Mouse (Mus musculus): Measurements from ENCODE around the gene Zglp1. TPM values are rescaled to one million over a fixed set of nuclear protein-coding genes. Genes with fewer than 3 reads are reported as not detected.

Gene Zglp1
- polyA plus RNA-seq, 1 experiment: 1.8 TPM

GRCm38 (mm10) chr9:21021363-21021762 lies 45.5 kb downstream of the Zglp1 start:
- TF ChIP-seq CTCF (IDR thresholded peaks at IDR 0.05; ENCODE audit: extremely low read depth, insufficient read depth, low read length) (no peak), POLR2A (IDR thresholded peaks at IDR 0.05; ENCODE audit: extremely low read depth, insufficient read depth, low read length) (no peak)
- H3K4me3 ChIP-seq (ENCODE audit: insufficient read depth, low read length): no peak overlapping the region
- H3K27ac ChIP-seq (ENCODE audit: insufficient read depth, low read length): no peak overlapping the region
- H3K4me1 ChIP-seq (ENCODE audit: control insufficient read depth, insufficient read depth, low read length): no peaks in the 10 kb centered on the region

DNA sequence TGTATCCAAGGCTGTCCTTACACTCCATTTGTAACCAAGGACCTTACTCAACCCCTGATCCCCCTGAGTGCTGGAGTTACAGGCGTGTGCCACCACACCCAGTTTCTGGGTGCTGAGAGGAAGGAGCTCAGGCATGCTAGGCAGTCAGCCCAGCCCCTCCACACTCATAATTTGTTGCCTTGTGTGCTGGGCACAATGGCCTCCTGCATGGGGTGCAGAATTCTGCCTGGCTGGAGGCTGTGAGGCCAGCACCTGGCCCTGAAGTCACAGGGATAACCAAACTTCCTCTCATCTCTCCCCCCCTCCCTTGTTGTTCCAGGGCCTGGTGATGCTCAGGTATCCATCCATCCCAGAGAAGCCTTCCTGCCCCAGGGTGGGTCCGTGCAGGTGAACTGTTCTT lies 48.3 kb downstream of the Zglp1 start:
- TF ChIP-seq POLR2A (IDR thresholded peaks at IDR 0.05; ENCODE audit: extremely low read depth, insufficient read depth, low read length): no peak
- TF ChIP-seq CTCF (IDR thresholded peaks at IDR 0.05; ENCODE audit: extremely low read depth, insufficient read depth, low read length): no peak
- H3K27ac ChIP-seq (ENCODE audit: insufficient read depth, low read length): no peak overlapping the region
- H3K4me1 ChIP-seq (ENCODE audit: control insufficient read depth, insufficient read depth, low read length): no peaks in the 10 kb centered on the region
- no peak overlapping the region for H3K4me3 ChIP-seq (ENCODE audit: insufficient read depth, low read length)

- no peaks in the 10 kb centered on the region for H3K4me1 ChIP-seq (ENCODE audit: control insufficient read depth, insufficient read depth, low read length)
- no peak overlapping the region for H3K4me3 ChIP-seq (ENCODE audit: insufficient read depth, low read length)
- H3K27ac ChIP-seq (ENCODE audit: insufficient read depth, low read length): no peak overlapping the region
- TF ChIP-seq CTCF (IDR thresholded peaks at IDR 0.05; ENCODE audit: extremely low read depth, insufficient read depth, low read length) (no peak), POLR2A (IDR thresholded peaks at IDR 0.05; ENCODE audit: extremely low read depth, insufficient read depth, low read length) (no peak)
Measured at GRCm38 (mm10) chr9:21017177-21017575, 49.7 kb downstream of the Zglp1 start.

DNA sequence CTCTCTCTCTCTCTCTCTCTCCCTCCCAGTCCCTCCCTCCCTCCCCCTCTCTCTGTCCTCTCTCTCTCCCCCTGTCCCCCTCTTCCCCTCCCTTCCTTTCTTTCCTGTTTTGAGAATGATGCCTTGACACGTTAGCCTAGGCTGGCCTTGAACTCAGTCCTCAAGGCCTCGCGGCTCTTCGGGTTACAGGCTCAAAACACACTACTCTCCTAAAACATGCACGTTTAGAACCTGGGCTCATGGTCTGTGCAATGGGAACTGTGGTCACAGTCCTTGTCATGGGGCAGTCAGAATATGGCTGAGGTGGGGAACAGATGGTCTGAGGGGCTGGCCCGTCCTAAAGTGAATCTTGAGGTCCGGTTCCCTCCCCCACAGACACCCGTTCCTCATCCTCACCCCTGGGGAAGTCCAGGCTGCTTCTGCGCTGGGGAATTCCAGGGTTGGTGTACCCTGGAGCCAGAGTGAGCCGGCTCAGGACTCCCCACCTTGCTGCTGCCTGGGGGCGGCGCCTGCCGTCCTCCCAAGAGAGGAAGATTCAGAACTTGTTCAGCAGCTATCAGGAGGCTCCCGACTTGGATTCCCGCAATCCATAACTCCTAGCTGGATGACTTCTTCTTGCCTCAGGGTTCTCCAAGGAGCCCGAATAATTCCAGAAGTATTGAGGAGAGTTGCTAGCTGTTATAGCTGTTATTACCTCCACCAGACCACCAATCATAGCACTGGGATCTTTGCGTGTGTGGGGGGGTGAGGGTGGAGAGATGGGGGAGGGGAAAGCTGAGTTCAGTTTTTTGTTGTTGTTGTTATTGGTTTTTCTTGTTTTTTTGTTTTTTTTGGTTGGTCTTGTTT lies 50.3 kb downstream of the Zglp1 start:
- H3K27ac ChIP-seq (ENCODE audit: insufficient read depth, low read length): no peak overlapping the region
- TF ChIP-seq CTCF (IDR thresholded peaks at IDR 0.05; ENCODE audit: extremely low read depth, insufficient read depth, low read length) (no peak), POLR2A (IDR thresholded peaks at IDR 0.05; ENCODE audit: extremely low read depth, insufficient read depth, low read length) (no peak)
- peak overlapping the region; percentile 16 for H3K4me3 ChIP-seq (ENCODE audit: insufficient read depth, low read length)
- H3K4me1 ChIP-seq (ENCODE audit: control insufficient read depth, insufficient read depth, low read length): no peaks in the 10 kb centered on the region

- H3K4me1 ChIP-seq (ENCODE audit: control insufficient read depth, insufficient read depth, low read length): no peaks in the 10 kb centered on the region
- no peak for TF ChIP-seq CTCF (IDR thresholded peaks at IDR 0.05; ENCODE audit: extremely low read depth, insufficient read depth, low read length)
- TF ChIP-seq POLR2A (IDR thresholded peaks at IDR 0.05; ENCODE audit: extremely low read depth, insufficient read depth, low read length): 0 out of 2 replicates have a peak, but pooled peaks have one; percentile 31
- H3K4me3 ChIP-seq (ENCODE audit: insufficient read depth, low read length): peak within 1 kb of the TSS; percentile 16
- no peak within 1 kb of the TSS for H3K27ac ChIP-seq (ENCODE audit: insufficient read depth, low read length)
Measured at GRCm38 (mm10) chr9:21015571-21016130, 51.2 kb downstream of the Zglp1 start, which contains the start of gene Icam1. TSS of gene Icam1 (plus strand) at chr9:21015985.

GRCm38 (mm10) chr9:21014691-21015570 lies 52.0 kb downstream of the Zglp1 start:
- no peaks in the 10 kb centered on the region for H3K4me1 ChIP-seq (ENCODE audit: control insufficient read depth, insufficient read depth, low read length)
- H3K4me3 ChIP-seq (ENCODE audit: insufficient read depth, low read length): peak overlapping the region; percentile 16; the same call in 1 of the 2 replicates
- no peak overlapping the region for H3K27ac ChIP-seq (ENCODE audit: insufficient read depth, low read length)
- TF ChIP-seq POLR2A (IDR thresholded peaks at IDR 0.05; ENCODE audit: extremely low read depth, insufficient read depth, low read length) (no peak), CTCF (IDR thresholded peaks at IDR 0.05; ENCODE audit: extremely low read depth, insufficient read depth, low read length) (no peak)

Other genes with a start within 250 kb of the Zglp1 start
- not detected in 2 replicates for gene Rdh8, start 248.6 kb downstream of the Zglp1 start, polyA plus RNA-seq (2012; rRNA removed)
- 237 and 256 TPM in 2 replicates for gene A230050P20Rik, start 198.5 kb downstream of the Zglp1 start, polyA plus RNA-seq (2012; rRNA removed)
- gene Angptl6, start 187.4 kb downstream of the Zglp1 start, polyA plus RNA-seq (2012; rRNA removed): 12.6 and 14.5 TPM in 2 replicates
- 41.7 and 43.4 TPM in 2 replicates for gene Ppan, start 178.9 kb downstream of the Zglp1 start, polyA plus RNA-seq (2012; rRNA removed)
- 114 and 115 TPM in 2 replicates for gene Eif3g, start 168.5 kb downstream of the Zglp1 start, polyA plus RNA-seq (2012; rRNA removed)
- gene Dnmt1, start 107.2 kb downstream of the Zglp1 start, polyA plus RNA-seq (2012; rRNA removed): 31.7 and 31.9 TPM in 2 replicates
- 1.4 and 1.5 TPM in 2 replicates for gene S1pr2, start 90.3 kb downstream of the Zglp1 start, polyA plus RNA-seq (2012; rRNA removed)
- gene Mrpl4, start 64.4 kb downstream of the Zglp1 start, polyA plus RNA-seq (2012; rRNA removed): 108 and 109 TPM in 2 replicates
- 2.8 and 3.6 TPM in 2 replicates for gene Icam1, start 51.1 kb downstream of the Zglp1 start, polyA plus RNA-seq (2012; rRNA removed)
- 1.7 and 2.3 TPM in 2 replicates for gene Icam4, start 37.7 kb downstream of the Zglp1 start, polyA plus RNA-seq (2012; rRNA removed)
- gene Icam5, start 35.0 kb downstream of the Zglp1 start, polyA plus RNA-seq (2012; rRNA removed): 176 and 200 TPM in 2 replicates
- 2.4 and 2.7 TPM in 2 replicates for gene Gm49373, start 6.0 kb upstream of the Zglp1 start, polyA plus RNA-seq (2012; rRNA removed)
- gene Fdx1l, start 6.5 kb upstream of the Zglp1 start, polyA plus RNA-seq (2012; rRNA removed): 157 and 160 TPM in 2 replicates
- 2.3 and 3.0 TPM in 2 replicates for gene Gm38431, start 24.9 kb upstream of the Zglp1 start, polyA plus RNA-seq (2012; rRNA removed)
- 24.3 and 26.1 TPM in 2 replicates for gene Raver1, start 24.9 kb upstream of the Zglp1 start, polyA plus RNA-seq (2012; rRNA removed)
- gene Tyk2, start 64.2 kb upstream of the Zglp1 start, polyA plus RNA-seq (2012; rRNA removed): 16.4 and 18.6 TPM in 2 replicates
- 158 and 168 TPM in 2 replicates for gene Cdc37, start 82.9 kb upstream of the Zglp1 start, polyA plus RNA-seq (2012; rRNA removed)
- gene Pde4a, start 98.6 kb upstream of the Zglp1 start, polyA plus RNA-seq (2012; rRNA removed): 77.0 and 80.1 TPM in 2 replicates
- gene Keap1, start 172.3 kb upstream of the Zglp1 start, polyA plus RNA-seq (2012; rRNA removed): 62.3 and 65.9 TPM in 2 replicates
- 20.8 and 24.3 TPM in 2 replicates for gene S1pr5, start 181.3 kb upstream of the Zglp1 start, polyA plus RNA-seq (2012; rRNA removed)
- gene Atg4d, start 198.2 kb upstream of the Zglp1 start, polyA plus RNA-seq (2012; rRNA removed): 40.3 and 42.7 TPM in 2 replicates
- 42.6 and 47.2 TPM in 2 replicates for gene Kri1, start 220.9 kb upstream of the Zglp1 start, polyA plus RNA-seq (2012; rRNA removed)
- 74.1 and 76.9 TPM in 2 replicates for gene Cdkn2d, start 224.3 kb upstream of the Zglp1 start, polyA plus RNA-seq (2012; rRNA removed)
- 2.4 and 2.5 TPM in 2 replicates for gene Ap1m2, start 245.2 kb upstream of the Zglp1 start, polyA plus RNA-seq (2012; rRNA removed)

Measured in cortical plate, adult 2 months (tissue).